Comparison of ENCODE assay signal across 8 mouse cellular contexts in genomic region chr13:58213801-58214200, GRCm38 (mm10). TPM values are rescaled to one million over a fixed set of nuclear protein-coding genes. Genes with fewer than 3 reads are reported as not detected.
DNase-seq lines count a peak whose midpoint lies in the region; ATAC-seq and TF ChIP-seq lines count a peak whose summit lies in the region.

No protein-coding gene starts in this region.

- no peak overlapping the region for H3K27ac ChIP-seq in lung, embryonic 14.5 days (ENCODE audit: low read depth)
- H3K27ac ChIP-seq in forebrain, embryonic 10.5 days: no peak overlapping the region
- no peak overlapping the region for H3K27ac ChIP-seq in limb, embryonic 14.5 days (replicated peaks; ENCODE audit: low read depth, low read length)
- no peak overlapping the region for H3K27ac ChIP-seq in thymus, adult 2 months (ENCODE audit: control insufficient read depth, insufficient read depth, low read length)

- no peak for DNase-seq in lung, embryonic 14.5 days
- DNase-seq in lung, postnatal 10 days: no peak
- DNase-seq in forebrain, embryonic 10.5 days (ENCODE audit: extremely low spot score, low spot score): no peak
- no peak for DNase-seq in limb, embryonic 14.5 days (ENCODE audit: low spot score)
- DNase-seq in thymus, adult 2 months: peak; percentile 16
- no peak for DNase-seq in gastrocnemius, postnatal 4 days (ENCODE audit: low spot score in 2 of 2)
- DNase-seq in layer of hippocampus, postnatal 36 days: no peak
- DNase-seq in frontal cortex, adult 2 months (ENCODE audit: extremely low spot score in 1 of 2, low spot score in 1 of 2): no peak

- TF ChIP-seq POLR2A in limb, embryonic 14.5 days (IDR thresholded peaks at IDR 0.05; ENCODE audit: borderline replicate concordance, extremely low read depth, insufficient read depth, insufficient read length): no peak
- TF ChIP-seq POLR2A in thymus, adult 2 months (IDR thresholded peaks at IDR 0.05; ENCODE audit: control insufficient read depth, extremely low read depth, insufficient read depth, low read length, poor library complexity): no peak

- 22% methylated on average over 8 of the region's 8 CpGs for WGBS in lung, embryonic 14.5 days
- 82% methylated on average over 8 of the region's 8 CpGs for WGBS in forebrain, embryonic 10.5 days
- WGBS in limb, embryonic 14.5 days: 65% methylated on average over 8 of the region's 8 CpGs
- 71% methylated on average over 8 of the region's 8 CpGs for WGBS in thymus, adult 2 months

- peak overlapping the region; percentile 93 for H3K4me2 ChIP-seq in lung, embryonic 14.5 days
- H3K4me2 ChIP-seq in limb, embryonic 14.5 days (replicated peaks; ENCODE audit: low read depth, low read length, severe bottlenecking): peak overlapping the region; percentile 71

- no peaks in the 10 kb centered on the region for H3K27me3 ChIP-seq in lung, embryonic 14.5 days (ENCODE audit: insufficient read depth, low read length)
- H3K27me3 ChIP-seq in forebrain, embryonic 10.5 days (ENCODE audit: poor library complexity, severe bottlenecking): peaks cover 11% of the 10 kb centered on the region; the same call in 1 of the 2 replicates
- H3K27me3 ChIP-seq in limb, embryonic 14.5 days (ENCODE audit: control insufficient read depth, insufficient read depth, low read length): no peaks in the 10 kb centered on the region
- no peaks in the 10 kb centered on the region for H3K27me3 ChIP-seq in thymus, adult 2 months (ENCODE audit: control insufficient read depth, insufficient read depth, low read length)

- peak overlapping the region; percentile 99 for H3K4me3 ChIP-seq in lung, embryonic 14.5 days (ENCODE audit: low read depth, low read length)
- peak overlapping the region; percentile 91 for H3K4me3 ChIP-seq in forebrain, embryonic 10.5 days
- H3K4me3 ChIP-seq in limb, embryonic 14.5 days (replicated peaks; ENCODE audit: low read length): peak overlapping the region; percentile 100
- H3K4me3 ChIP-seq in thymus, adult 2 months (ENCODE audit: control insufficient read depth, insufficient read depth, low read length): no peak overlapping the region

- H3K9me3 ChIP-seq in lung, embryonic 14.5 days (ENCODE audit: low read depth, low read length): no peaks in the 10 kb centered on the region
- no peaks in the 10 kb centered on the region for H3K9me3 ChIP-seq in forebrain, embryonic 10.5 days
- no peaks in the 10 kb centered on the region for H3K9me3 ChIP-seq in limb, embryonic 14.5 days (ENCODE audit: control insufficient read depth, low read length)

- H3K9ac ChIP-seq in lung, embryonic 14.5 days: peak overlapping the region; percentile 96; the same call in 1 of the 2 replicates
- H3K9ac ChIP-seq in limb, embryonic 14.5 days (ENCODE audit: low read depth, low read length, severe bottlenecking): peak overlapping the region; percentile 90; the same call in 1 of the 2 replicates

- ATAC-seq in lung, embryonic 14.5 days (ENCODE audit: insufficient read depth): no peak
- ATAC-seq in limb, embryonic 14.5 days (ENCODE audit: low FRiP score, low read depth): no peak

- H3K4me1 ChIP-seq in lung, embryonic 14.5 days (ENCODE audit: insufficient read depth): peaks cover 9% of the 10 kb centered on the region
- H3K4me1 ChIP-seq in forebrain, embryonic 10.5 days: peaks cover 37% of the 10 kb centered on the region
- peaks cover 25% of the 10 kb centered on the region for H3K4me1 ChIP-seq in limb, embryonic 14.5 days (ENCODE audit: control insufficient read depth, insufficient read depth, low read length)
- H3K4me1 ChIP-seq in thymus, adult 2 months (replicated peaks; ENCODE audit: control insufficient read depth, insufficient read depth, low read length): peaks cover 8% of the 10 kb centered on the region

- no peak for TF ChIP-seq CTCF in lung, embryonic 14.5 days (IDR thresholded peaks at IDR 0.05; ENCODE audit: low read depth)
- no peak for TF ChIP-seq CTCF in thymus, adult 2 months (IDR thresholded peaks at IDR 0.05; ENCODE audit: borderline replicate concordance, control insufficient read depth, extremely low read depth, insufficient read depth, low read length, poor library complexity)

- H3K36me3 ChIP-seq in lung, embryonic 14.5 days (ENCODE audit: insufficient read depth): 0 out of 2 replicates have a peak, but pooled peaks cover 4% of the 10 kb centered on the region
- H3K36me3 ChIP-seq in forebrain, embryonic 10.5 days (replicated peaks): peaks cover 5% of the 10 kb centered on the region; the same call in 1 of the 2 replicates
- no peaks in the 10 kb centered on the region for H3K36me3 ChIP-seq in limb, embryonic 14.5 days (ENCODE audit: control insufficient read depth, insufficient read depth, low read length)
- H3K36me3 ChIP-seq in thymus, adult 2 months (ENCODE audit: control insufficient read depth, insufficient read depth, low read length): no peaks in the 10 kb centered on the region

RNA-seq across cellular contexts. Expression of gene Ubqln1, which starts 1.7 kb away (rescaled TPM):
- polyA plus RNA-seq in lung, embryonic 14.5 days (2014; fragmentation: Nextera tagmentation; extraction: Ambion mirVana): 98.6 and 107 TPM in 2 replicates
- 123 and 133 TPM in 2 replicates for polyA plus RNA-seq in forebrain, embryonic 10.5 days (2016; fragmentation: Nextera tagmentation; extraction: Ambion mirVana)
- 78.5 and 92.2 TPM in 2 replicates for polyA plus RNA-seq in limb, embryonic 14.5 days (2012; rRNA removed)
- polyA plus RNA-seq in limb, embryonic 14.5 days (2014; fragmentation: Nextera tagmentation; extraction: Ambion mirVana): 86.5 and 92.3 TPM in 2 replicates
- polyA plus RNA-seq in thymus, adult 2 months (2012; rRNA removed): 161 and 171 TPM in 2 replicates
- total RNA-seq in gastrocnemius, postnatal 4 days (2021): 10 to 100 TPM; 66.4 to 70.1 TPM
- total RNA-seq in layer of hippocampus, postnatal 36 days (2021): 100 to 1,000 TPM; 148 to 155 TPM
- polyA plus RNA-seq in frontal cortex, adult 2 months (2012; rRNA removed): 106 and 107 TPM in 2 replicates

RNA-seq across cellular contexts. Expression of gene Idnk, which starts 56.4 kb away (rescaled TPM):
- 29.7 and 30.9 TPM in 2 replicates for polyA plus RNA-seq in lung, embryonic 14.5 days (2014; fragmentation: Nextera tagmentation; extraction: Ambion mirVana)
- 47.0 and 47.1 TPM in 2 replicates for polyA plus RNA-seq in forebrain, embryonic 10.5 days (2016; fragmentation: Nextera tagmentation; extraction: Ambion mirVana)
- 14.5 and 17.7 TPM in 2 replicates for polyA plus RNA-seq in limb, embryonic 14.5 days (2012; rRNA removed)
- 31.1 and 31.7 TPM in 2 replicates for polyA plus RNA-seq in limb, embryonic 14.5 days (2014; fragmentation: Nextera tagmentation; extraction: Ambion mirVana)
- polyA plus RNA-seq in thymus, adult 2 months (2012; rRNA removed): 53.4 and 57.2 TPM in 2 replicates
- 10 to 100 TPM; 10.8 to 13.9 TPM for total RNA-seq in gastrocnemius, postnatal 4 days (2021)
- 10 to 100 TPM; 27.5 to 29.9 TPM for total RNA-seq in layer of hippocampus, postnatal 36 days (2021)
- 21.2 and 23.2 TPM in 2 replicates for polyA plus RNA-seq in frontal cortex, adult 2 months (2012; rRNA removed)
